Mouse (Mus musculus) cerebellum, postnatal 36 days (tissue): ENCODE measurements at regions not wholly inside any gene's neighbourhood (a gene's known extent, or its start where the extent isn't known, plus 50 kb on each side); places are given as distances from the start of the nearest gene placed in this dataset.
"Not testable (repeated sequence)": the region's sequence is repeated elsewhere in the genome, so short reads cannot be mapped to it uniquely, and the experiment has no call there.

Experiments
- DNase-seq, 2 experiments: peaks; one replicate each; pipeline ENCODE4 v3.0.0; 2021 to 2022; ENCODE audit warnings: mixed read lengths in 2 of 2

DNA sequence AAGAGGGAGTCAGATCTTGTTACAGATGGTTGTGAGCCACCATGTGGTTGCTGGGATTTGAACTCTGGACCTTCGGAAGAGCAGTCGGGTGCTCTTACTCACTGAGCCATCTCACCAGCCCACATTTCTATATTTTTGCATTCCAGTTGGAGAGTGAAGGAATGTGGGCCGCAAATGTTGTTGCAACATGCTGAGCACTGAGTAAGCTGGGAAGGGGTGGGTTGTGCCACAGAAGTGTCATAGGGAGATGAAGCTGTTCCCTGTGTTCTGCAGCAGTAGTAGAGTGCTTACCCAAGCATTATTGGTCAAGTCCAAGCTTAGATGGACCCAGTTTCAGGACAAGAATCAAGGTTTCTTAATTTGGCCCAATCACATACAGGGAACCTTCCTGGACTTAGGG, 169.1 kb upstream of the Cdkn3 start:
- no peak for DNase-seq

DNA sequence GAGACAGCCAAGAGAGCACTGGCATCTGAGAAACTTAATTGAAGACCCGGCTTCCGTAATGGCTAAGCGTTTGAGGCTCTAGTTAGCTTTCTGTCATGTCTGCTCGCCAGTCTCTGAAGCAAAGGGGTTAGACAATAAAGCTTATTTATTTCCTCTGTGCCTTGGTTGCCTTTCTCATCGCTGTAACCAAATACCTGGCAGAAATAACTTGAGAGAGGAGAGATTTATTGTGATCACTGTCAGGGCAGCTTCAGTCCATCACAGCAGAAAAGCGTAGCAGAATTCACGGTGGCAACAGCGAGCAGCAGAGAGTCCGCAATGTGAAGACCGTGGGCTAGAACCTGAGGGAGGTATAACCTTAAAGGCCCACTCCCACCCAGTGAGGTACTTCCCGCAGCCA, 174.2 kb upstream of the Cdkn3 start:
- DNase-seq: no peak

DNA sequence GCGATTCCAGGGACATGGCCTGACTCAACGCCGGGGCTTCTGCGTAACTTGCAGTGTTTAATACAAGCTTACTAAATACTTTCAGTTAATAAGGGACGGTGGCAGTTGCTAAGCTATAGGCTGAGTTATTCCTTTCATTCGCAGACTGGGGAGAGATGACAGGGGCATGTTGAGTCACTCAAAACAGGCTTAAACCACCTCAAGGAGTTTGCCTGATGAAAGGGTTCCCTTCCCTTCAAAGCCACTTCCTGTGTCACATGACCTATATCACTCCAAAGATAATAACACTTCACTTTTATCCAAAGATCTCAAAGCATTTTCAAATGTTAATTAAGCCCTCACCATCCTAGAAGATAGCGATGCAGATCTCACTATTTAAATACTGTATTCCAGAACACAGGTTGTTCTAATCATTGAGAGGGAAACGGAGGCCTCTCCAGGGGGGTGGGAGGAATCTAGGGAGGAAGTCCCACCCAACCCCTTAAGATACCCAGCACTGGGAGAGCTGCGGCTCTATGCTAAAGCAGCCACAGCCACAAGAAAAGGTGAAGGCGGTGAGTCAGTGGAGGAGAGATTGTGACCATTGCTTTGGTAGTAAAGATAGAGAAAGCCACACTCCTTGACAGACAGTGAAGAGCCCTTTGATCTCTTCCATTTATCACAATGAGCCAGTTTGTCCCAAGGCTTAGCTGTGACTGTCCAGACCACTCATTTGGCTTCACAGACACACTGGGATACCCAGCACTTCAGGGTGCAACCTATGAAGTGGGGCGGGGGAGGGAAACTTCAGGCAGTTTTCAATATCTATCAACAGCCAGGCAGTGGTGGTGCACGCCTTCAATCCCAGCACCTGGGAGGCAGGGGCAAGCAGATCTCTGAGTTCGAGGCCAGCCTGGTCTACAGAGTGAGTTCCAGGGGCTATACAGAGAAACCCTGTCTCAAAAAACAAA, 182.0 kb upstream of the Cdkn3 start:
- no peak for DNase-seq

DNA sequence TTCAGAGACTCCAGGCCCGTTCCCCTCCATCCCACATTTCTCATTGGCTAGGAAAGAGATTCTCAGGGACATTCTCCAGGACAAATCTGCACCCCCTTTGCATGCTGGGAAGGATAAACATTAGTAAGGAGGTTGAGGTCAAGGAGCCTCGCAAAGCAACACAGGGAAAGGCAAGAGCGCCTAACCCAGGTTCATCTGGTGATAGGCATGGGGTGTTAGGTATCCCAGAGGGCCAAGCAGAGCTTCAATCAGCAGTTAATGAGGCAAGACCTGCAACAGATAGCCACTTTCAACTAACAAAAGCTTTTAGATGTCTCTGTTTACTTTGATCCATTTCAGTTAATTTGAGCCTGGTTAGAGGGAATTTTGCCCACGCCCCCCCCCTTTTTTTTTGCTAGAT, 184.5 kb upstream of the Cdkn3 start:
- no peak for DNase-seq

DNA sequence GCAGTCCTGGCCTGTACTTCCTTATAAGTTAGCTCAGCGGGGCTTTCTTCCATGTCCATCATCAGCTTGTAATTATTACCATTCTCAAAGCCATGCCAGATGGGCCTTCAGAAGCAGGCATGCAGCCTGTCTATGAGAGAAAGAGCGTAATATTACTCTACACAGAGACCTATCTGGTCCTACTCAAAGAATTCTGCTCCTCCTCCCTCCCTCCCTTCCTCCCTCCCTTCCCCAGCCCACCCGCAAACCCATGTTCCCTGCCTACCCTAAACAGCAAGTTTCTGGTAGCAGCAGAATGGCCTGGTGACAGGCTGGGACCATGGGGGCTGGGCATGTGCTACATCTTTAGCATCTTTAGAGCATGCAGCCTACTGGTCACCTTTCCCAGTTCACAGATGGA, 184.9 kb upstream of the Cdkn3 start:
- DNase-seq: no peak

DNA sequence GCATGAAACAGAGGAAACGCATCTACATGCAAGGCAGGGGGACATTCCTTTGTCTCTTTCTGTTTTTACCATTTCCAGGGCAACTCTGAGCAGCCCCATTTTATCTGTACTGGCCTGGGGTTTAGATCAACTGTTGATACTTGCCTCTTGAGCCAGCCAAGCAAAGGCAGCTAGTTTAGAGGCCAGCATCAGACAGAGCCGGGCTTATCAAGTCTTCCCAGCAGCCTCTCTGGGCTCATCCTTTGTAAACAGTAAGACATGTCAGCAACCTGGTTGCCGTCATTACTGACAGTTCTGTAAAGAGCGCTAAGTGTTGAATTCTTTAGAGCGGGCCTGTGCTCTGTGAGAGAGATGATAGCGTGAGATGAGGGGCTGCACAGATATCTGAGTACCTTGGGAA, 182.9 kb upstream of the Bmp4 start:
- DNase-seq: no peak

DNA sequence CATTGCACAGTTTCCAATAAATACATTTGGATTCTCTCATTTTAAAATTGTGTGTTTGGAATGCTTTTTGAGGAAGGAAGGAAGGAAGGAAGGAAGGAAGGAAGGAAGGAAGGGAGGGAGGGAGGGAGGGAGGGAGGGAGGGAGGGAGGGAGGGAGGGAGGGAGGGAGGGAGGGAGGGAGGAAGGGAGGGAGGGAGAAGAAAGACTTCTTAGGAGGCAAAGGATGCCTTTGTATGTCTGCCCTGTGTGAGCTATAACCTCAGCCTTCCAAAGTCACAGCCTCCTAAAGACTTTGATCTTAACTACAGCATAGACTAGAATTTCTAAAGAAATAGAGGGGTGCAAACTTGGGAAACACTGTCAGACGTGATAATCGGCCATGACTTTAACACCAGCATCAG, 182.5 kb upstream of the Bmp4 start:
- DNase-seq: not testable (repeated sequence)

DNA sequence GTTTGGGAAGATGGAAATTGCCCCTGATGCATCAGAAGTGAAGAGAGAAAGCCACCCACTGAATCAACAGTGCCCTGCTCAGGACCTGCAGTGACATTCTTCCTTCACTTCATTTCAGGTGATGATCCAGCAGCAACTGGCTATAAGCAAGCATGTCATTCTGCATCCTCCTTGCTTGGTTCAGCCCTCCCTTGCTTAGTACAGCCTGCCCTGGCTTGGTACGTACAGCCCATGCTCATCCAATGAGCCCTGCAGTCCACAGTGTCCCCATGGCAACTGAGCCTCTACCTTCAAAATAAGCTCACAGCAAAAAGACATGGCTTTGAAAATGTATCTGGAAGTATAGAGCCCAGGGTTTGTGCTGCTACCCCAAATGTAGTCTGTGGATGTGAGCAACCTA, 181.4 kb upstream of the Bmp4 start:
- no peak for DNase-seq

DNA sequence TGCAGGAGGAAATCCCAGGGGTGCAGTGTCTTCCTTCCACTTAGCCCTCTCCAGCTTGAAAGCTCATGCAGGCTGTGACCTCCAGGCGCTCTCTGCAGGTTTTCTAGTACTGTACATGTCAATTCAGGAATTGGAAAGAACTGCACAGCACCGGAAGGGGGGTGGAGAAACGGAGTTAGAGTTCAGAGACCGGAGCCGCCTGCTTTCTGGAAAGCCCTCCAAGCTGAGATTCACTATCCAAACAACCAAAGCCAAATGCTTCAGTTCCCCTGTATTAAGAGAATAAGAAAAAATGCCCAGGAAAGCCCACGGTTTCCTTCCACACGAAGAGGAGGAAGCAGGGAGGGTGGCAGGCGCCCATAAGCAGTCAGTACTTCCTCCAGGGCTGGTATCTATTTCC, 178.8 kb upstream of the Bmp4 start:
- no peak for DNase-seq

DNA sequence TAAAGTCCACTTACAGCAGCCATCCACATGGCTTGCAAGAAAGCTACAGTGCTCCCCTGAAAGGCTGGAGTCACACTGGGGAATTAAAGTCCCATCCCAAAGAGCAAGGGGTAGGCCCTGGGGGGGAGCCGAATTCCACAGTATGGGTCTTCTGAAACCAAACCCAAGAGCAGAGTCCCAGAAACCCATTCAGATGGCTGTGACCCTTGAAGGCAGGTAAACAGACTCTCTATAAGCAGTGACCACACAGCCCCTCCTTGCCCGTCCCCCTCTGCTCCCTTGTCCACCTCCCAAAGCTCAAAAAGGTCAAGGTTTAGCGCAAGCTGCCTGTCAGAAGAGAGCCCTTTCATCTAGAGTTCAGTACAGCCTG, 176.9 kb upstream of the Bmp4 start:
- DNase-seq: no peak

DNA sequence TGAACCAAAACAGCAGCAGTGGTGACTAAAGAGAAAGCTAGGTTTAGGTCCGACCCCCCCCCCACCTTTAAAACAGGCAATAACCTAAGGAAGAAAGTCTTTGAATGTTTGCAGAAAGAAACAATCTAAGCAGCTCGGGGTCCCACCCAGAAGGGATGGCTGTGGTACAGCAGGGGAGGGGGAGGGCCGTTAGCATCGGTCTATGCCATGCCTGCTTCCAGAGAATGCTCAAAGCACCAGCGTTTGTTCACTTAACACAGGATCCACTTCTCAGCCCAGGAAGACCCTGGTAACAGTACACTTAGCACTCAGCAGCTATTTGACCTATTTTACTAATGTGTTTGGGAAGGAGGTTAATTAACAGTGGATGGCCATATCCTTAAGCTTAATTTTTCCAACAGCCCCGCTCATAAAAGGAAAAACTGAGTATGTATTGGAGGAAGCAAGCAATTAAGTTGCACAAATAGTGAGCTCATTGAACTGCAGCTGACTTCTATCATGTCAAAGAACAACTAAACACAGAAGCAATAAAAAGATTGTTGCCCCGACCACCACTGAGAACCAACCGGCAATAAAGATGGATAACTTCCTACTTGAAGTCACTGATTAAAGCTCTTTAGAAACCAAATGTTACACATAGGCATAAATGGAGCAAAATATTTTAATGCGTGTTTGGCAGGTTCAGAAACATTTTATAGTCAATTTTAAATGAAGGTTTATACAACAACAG, 176.4 kb upstream of the Bmp4 start:
- DNase-seq: no peak

DNA sequence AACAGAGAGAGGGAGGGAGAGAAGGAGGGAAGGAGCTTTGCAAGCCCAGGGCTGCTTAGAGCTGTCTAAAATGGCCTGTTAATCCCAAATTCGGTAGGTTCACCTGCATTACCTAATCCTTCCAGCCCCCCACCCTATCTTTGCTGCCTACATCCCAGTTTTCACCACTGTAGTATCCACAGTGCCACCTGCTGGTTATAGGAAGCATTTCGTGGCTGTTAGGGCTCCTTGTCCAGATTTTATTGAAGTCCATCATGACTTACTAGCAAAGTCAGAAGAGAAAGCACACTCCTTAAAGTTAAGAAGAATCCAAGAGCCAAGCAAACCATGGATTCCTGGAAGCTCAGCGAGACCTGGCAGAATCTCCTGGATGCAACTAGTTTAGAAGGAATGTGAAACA, 174.5 kb upstream of the Bmp4 start:
- DNase-seq: peak; percentile 20 to 33

DNA sequence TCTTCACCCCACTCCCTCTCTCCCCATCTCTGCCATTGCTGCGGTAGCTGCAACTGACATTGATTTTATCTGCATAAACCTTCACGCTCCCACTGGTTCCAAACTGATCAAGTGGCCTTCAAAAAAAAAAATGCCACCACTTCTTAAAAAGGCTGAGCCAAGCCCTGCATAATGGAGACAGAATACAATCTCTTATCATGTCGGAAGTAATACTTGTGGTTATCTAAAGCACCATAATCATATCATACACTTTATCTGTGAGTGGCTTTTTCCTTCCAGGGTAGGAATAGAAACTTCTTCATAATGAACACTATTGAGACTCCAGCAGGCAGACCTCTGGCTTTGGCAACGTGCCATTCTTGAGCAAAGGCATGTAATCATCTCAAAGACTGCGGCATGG, 171.5 kb upstream of the Bmp4 start:
- DNase-seq: no peak

DNA sequence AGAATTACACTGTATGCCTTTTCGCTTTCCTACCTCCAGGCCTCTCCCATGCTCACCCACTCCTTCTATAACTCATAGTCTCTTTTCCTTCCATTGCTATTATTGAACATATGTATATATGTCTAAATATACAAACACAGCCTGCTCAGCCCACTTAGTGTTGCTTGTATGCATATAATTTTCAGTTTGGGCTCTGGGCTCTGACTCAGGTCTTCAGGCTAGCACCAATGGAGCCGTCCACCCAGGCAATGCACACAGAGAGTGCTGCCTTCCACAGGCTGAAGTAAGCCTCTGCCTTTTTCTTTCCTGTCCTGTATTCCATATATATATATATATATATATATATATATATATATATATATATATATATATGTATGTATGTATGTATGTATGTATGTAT, 162.8 kb upstream of the Bmp4 start:
- DNase-seq: no peak

DNA sequence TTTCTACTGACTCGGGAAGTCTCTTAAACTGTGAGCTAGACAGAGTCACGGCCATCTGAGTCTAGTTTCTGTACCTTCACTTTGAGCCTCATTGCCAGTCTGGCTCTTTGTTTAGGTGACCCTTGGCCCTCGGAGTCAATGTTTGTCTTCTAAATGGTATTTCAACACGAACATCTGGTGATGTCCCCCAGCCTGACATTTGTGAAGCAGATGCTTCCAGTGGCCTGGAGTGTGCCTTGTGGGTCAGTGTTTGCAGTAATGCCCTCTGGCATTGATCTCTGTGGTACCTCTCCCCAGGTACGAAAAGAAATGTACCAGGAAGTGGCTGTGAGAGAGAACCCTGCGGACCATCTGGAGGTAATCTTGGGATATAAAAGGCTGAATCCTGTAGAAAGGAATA, 155.7 kb upstream of the Bmp4 start:
- DNase-seq: no peak

DNA sequence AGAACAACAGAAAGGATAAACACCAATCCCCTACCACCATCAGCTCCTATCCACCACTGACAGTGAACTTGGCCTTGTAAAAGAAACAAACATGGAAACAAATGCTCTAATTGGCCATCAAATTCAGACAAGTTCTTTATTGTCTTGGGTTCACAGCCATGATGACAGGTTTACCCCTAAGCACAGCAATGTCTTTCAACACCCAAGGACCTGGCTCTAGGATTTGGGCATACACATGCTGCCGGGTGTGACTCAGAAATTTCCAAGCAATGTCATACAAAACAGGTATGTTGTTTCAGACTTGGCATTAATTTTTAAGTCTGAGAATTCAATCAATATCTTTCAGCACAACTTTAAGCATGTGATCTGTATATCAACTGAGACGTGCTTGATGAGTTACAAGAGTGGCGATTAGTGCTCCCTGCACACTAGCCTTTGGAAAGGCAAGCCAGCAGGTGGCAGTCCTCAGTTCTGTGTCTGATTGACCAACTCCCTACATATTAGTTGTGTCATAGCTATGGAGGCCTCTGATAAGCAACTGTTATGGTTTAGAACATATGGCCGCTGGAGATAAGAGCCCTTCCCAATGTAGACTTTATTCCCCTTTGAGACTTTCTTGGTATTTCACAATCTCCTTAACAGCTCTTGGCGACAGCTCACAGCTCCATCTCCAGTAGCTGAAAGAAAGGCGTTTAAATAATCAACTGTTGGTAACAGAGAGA, 149.2 kb upstream of the Bmp4 start:
- DNase-seq: no peak

DNA sequence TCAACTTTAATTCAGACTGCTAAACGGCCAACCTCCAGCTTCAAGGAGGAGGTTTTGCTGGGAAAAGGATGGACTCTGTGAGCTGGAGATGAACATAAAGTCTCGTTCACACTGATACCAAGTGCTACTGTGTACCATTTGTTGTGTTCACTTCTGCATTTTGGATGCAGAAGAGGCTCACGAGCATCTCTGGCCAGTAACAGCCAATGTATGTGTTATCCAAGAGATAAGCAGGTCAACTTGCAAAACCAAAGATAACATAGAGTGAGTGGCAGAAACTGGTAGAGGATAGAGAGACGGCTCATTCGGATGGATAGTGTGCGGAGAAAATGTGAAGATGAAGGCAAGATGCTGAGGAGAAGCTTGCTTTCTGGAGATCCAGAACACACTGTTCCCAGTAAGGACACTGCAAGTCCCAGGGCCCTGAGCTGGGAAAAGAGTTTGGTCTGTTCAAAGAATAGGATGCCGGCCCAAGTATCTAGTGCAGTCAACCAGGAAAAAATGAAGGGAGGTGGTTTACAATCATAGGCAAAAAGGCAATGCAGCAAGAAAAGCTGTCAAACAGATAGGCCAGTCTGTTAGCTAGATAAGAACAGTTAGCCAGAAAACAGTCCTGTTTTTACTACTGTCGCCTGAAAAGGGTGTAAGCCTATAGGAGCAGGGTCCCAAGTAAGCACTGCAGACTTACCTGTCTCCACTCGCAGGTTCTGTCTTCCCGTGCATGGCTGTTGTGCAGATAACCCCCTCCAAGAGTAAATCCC, 145.7 kb upstream of the Bmp4 start:
- no peak for DNase-seq

DNA sequence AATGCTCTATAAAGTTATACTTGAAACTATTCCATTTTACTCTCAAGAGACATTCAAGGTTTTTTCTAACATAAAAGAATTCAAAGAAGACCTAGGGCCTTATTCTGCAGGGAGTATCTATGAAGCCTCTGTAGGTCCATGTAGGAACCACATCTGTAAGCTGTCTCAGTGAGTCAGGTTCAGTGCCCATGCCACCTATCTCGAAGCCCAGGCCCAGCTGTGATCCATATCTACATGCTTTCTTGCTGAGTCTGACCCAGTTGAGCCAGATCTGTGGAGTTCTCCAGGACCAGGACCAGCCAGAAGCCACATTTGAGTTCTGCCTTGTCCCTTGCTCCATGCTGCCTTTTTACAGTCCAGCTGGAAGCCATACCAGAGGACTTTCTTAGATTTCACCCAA, 142.2 kb upstream of the Bmp4 start:
- no peak for DNase-seq

DNA sequence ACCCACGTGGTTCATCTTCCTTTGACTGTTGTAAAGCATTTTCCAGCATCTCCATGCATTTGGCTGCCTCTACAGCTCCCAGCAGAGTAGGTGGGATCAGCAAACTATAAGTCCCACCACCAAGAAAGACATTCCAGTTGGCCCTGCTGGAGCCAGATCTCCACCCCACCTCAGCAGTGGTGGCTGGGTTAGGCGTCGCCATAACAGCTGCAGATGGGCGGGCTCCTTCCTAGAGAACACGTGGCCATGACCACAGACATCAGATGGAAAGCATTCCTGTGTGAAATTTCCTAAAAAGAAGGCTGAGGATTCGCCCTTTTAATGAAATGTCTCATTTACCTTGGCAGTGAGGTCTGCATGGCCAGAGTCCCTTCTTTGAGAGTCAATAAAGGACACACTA, 140.0 kb upstream of the Bmp4 start:
- DNase-seq: no peak

DNA sequence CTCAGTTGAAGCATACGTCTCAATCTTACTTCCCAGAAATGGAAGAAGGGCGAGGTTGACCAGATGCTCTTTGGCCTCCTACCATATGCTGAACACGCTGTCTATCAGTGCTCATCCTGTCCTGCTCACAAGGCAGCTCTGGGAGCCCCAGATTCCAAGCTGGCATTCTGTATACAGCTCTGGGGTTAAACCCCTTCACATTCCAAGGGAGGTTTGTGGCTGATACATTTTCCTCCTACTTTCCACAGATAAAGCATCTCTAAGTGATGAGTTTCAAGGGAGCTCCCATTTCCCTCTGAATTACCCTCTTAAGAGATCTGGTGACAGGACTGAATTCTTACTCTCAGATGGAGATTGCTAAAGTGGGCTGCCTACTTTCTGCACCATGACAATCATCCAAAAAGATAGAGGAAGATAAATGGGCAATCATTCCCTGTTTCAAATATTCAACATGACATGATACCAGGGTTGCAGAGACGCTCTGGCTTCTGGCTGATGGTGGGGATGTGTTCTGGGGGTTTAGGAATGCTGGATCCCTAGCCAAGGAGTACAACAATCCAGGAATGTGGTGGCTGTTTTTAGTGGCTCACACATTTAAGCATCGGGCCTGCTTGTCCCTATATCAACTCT, 138.7 kb upstream of the Bmp4 start:
- DNase-seq: no peak

DNA sequence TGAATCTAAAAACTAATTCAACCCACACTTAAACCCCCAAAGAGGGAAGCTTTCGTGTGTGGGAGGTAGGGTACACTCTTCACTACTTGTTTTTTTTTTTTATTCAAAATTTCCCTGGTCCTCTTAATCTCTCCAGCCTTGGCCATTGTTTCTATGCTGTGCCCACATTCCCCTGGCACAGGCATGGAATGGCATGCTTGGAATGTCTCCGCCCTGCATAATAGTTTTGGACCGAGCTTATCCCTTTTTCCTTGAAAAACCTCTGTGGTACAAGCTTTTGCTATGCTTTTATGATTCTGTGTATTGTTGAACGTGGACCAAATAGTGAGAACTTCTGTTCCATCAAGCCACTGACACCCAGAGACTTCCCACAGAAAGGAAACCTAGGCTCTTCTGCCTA, 126.8 kb upstream of the Bmp4 start:
- no peak for DNase-seq

DNA sequence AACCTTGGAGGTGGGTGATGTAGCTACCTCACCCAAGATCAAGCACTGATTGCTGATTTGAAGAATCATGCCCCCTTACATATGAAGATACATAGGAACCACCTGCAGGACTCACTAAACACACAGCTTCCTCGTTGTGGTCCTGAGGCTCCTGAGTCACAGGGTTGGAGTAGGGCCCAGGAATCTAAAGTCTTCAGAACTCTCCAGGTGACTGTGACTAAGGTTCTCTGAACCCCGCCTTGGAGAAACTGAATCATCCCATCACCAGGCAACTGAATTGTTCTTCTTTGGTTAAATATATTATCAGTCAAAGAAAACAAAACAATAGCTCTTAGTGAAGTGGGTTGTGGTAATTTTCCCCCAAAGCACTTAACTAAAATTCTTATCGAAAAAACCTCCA, 125.8 kb upstream of the Bmp4 start:
- DNase-seq: no peak
